Mouse (Mus musculus) effector memory CD4-positive, alpha-beta T cell, adult 5 months (primary cell): ENCODE results near the gene Cxcl1. TPM values are rescaled to one million over a fixed set of nuclear protein-coding genes. Genes with fewer than 3 reads are reported as not detected.

ENCODE experiments used
- polyA plus RNA-seq: library from polyadenylated mRNA; unstranded; fragments of 100-300 nt; shearing (Covaris generic); gene quantifications from one replicate; pipeline ENCODE4 v1.2.1, GENCODE M21; 2017

Gene Cxcl1
- not detected for polyA plus RNA-seq

GRCm38 (mm10) chr5:90890519-90891463 lies at the start of gene Cxcl1:
Cxcl1 (plus strand) TSS chr5:90891241.

GRCm38 (mm10) chr5:90903339-90904020 lies 12.4 kb downstream of the Cxcl1 start, which contains the start of gene Cxcl2:
Cxcl2 (plus strand) TSS chr5:90903871.

GRCm38 (mm10) chr5:90930971-90931851 lies 40.2 kb downstream of the Cxcl1 start, which contains the start of gene Mthfd2l:
Mthfd2l (plus strand) TSS chr5:90931117.

Other genes with a start within 250 kb of the Cxcl1 start
- not detected for gene Cxcl5, start 131.9 kb upstream of the Cxcl1 start, polyA plus RNA-seq
- gene Ppbp, start 122.7 kb upstream of the Cxcl1 start, polyA plus RNA-seq: not detected
- not detected for gene Pf4, start 118.8 kb upstream of the Cxcl1 start, polyA plus RNA-seq
- gene Cxcl3, start 105.1 kb upstream of the Cxcl1 start, polyA plus RNA-seq: not detected
- gene Cxcl15, start 96.7 kb upstream of the Cxcl1 start, polyA plus RNA-seq: not detected
- not detected for gene Cxcl2, start 12.6 kb downstream of the Cxcl1 start, polyA plus RNA-seq
- gene Mthfd2l, start 39.9 kb downstream of the Cxcl1 start, polyA plus RNA-seq: 4.8 TPM
- not detected for gene Epgn, start 136.2 kb downstream of the Cxcl1 start, polyA plus RNA-seq
- gene Ereg, start 183.4 kb downstream of the Cxcl1 start, polyA plus RNA-seq: not detected
- gene Areg, start 248.4 kb downstream of the Cxcl1 start, polyA plus RNA-seq: 136 TPM